Mouse (Mus musculus) midbrain, embryonic 12.5 days (tissue): ENCODE measurements around the gene Macc1. TPM values are rescaled to one million over a fixed set of nuclear protein-coding genes. Genes with fewer than 3 reads are reported as not detected.

ENCODE experiments used
- ATAC-seq: fragments of 200-750 bp; cut with Nextera tagmentation; 2 replicates; pipeline ENCODE4 v1.8.0; 2017; ENCODE audit warnings: low read depth, moderate TSS enrichment, moderate library complexity; ENCODE audit not compliant: low FRiP score
- H3K27ac ChIP-seq: fragments of 300-500 bp; sonication (generic); replicated peaks from 2 replicates; pipeline ENCODE4 v1.5.1; 2016; ENCODE audit warnings: mild to moderate bottlenecking
- H3K27me3 ChIP-seq: fragments of 300-500 bp; sonication (generic); 2 replicates; pipeline ENCODE4 v1.6.1; 2016; ENCODE audit warnings: mild to moderate bottlenecking
- H3K36me3 ChIP-seq: fragments of 300-500 bp; sonication (generic); 2 replicates; pipeline ENCODE4 v1.6.1; 2016
- H3K4me1 ChIP-seq: fragments of 300-500 bp; sonication (generic); 2 replicates; pipeline ENCODE4 v1.6.1; 2016
- H3K4me2 ChIP-seq: fragments of 300-500 bp; sonication (generic); replicated peaks from 2 replicates; pipeline ENCODE4 v1.6.1; 2016; ENCODE audit warnings: mild to moderate bottlenecking, moderate library complexity
- H3K4me3 ChIP-seq: fragments of 300-500 bp; sonication (generic); 2 replicates; pipeline ENCODE4 v1.5.1; 2016; ENCODE audit warnings: mild to moderate bottlenecking
- H3K9ac ChIP-seq: fragments of 300-500 bp; sonication (generic); replicated peaks from 2 replicates; pipeline ENCODE4 v1.6.1; 2016; ENCODE audit warnings: mild to moderate bottlenecking, moderate library complexity
- H3K9me3 ChIP-seq: fragments of 300-500 bp; sonication (generic); 2 replicates; pipeline ENCODE4 v1.6.1; 2016; ENCODE audit warnings: mild to moderate bottlenecking
- WGBS: fragments of 180-500 bp; shearing (Covaris S2); methylation state at CpG from one replicate; pipeline ENCODE4 v1.1.7; 2016; 5-methylcytosine and 5-hydroxymethylcytosine counted together
- polyA plus RNA-seq: library from polyadenylated mRNA; unstranded; fragments of >200 nt; fragmentation: Nextera tagmentation; extraction: Ambion mirVana; gene quantifications from 2 replicates; pipeline ENCODE4 v1.2.1, GENCODE M21; 2016

The Macc1 gene
- polyA plus RNA-seq, 1 experiment from 2014 or later: 0.18 TPM

DNA sequence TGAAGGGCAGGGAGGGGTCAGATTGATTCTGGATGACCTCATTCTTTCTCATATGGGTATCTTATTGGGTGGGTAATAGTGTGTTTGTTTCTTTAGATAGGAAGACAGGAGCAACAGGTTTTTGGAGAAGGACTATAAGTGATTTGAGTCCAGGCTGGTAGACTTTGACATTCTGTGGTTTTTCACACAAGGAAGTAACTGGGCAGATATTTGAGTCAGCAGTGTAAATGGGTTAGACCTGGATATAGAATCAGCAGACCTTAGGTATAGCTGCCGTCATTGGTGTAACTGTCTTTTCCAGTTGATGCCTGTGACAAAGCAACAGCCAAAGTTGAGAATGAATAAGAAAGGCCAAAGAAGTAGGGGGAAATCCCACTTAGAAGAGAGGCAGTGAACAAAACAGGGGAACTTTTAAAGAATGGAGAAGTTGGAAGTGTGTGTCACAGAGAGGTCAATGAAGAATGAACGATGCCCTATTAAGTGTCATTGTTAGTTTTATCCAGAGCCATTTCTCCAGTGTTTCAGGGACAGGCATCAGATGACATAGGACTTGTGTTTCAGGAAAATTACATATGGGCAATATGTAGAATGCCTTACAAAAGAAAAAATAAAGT lies 84.1 kb downstream of the Macc1 start:
- H3K27me3 ChIP-seq: no peaks in the 10 kb centered on the region
- no peaks in the 10 kb centered on the region for H3K36me3 ChIP-seq
- H3K27ac ChIP-seq: no peak overlapping the region
- no peak overlapping the region for H3K4me2 ChIP-seq
- H3K4me1 ChIP-seq: no peaks in the 10 kb centered on the region
- H3K4me3 ChIP-seq: no peak overlapping the region
- no peak overlapping the region for H3K9ac ChIP-seq
- ATAC-seq: no peak
- no peaks in the 10 kb centered on the region for H3K9me3 ChIP-seq
- 90% methylated on average over 2 of the region's 2 CpGs for WGBS

DNA sequence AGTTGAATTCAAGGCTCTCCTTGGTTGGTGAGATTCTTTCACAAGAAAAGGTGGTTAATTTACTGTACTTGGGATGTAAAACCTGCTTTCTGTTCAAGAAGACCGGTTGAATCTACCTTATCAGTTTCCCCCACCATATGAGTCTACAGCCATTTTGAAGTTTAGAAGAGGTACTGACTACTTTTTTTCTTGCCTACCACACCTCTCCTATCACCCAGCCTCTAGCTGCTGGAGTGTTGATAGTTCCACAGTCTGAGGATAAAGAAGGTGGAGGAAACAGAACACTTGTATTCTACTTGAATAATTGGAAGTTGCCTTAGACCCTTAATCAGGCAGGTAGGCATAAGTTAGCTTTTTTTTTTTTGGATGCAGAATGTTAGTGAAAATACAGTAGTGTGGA lies 88.2 kb downstream of the Macc1 start:
- Histone ChIP-seq H3K4me3 (no peak overlapping the region), H3K27ac (no peak overlapping the region), H3K36me3 (no peaks in the 10 kb centered on the region), H3K4me2 (no peak overlapping the region), H3K9ac (no peak overlapping the region), H3K27me3 (no peaks in the 10 kb centered on the region), H3K9me3 (no peaks in the 10 kb centered on the region), H3K4me1 (no peaks in the 10 kb centered on the region)
- ATAC-seq: no peak
- 82% methylated on average over 1 of the region's 1 CpGs for WGBS

DNA sequence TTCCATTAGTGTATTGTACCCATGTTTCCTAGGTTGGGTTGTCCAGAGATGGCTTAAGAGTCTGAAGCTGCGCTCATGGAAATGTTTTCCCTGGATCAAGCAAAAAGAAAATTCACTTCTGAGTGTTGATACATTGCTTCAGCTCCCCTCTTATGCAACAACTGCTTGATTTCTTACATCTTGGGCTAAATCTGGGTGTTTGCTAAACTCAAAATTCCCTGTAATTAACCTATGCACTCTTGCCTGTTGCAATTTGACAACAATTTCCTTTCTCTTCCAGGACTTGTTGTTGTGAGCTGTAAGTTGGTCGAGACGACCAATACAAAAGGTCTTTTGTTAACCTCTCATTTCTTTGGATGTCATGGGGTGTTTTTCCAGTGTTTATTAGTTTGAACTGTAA lies 88.7 kb downstream of the Macc1 start:
- no peak overlapping the region for H3K4me3 ChIP-seq
- no peak overlapping the region for H3K4me2 ChIP-seq
- H3K9ac ChIP-seq: no peak overlapping the region
- no peak for ATAC-seq
- H3K9me3 ChIP-seq: no peaks in the 10 kb centered on the region
- no peaks in the 10 kb centered on the region for H3K4me1 ChIP-seq
- H3K27ac ChIP-seq: no peak overlapping the region
- H3K36me3 ChIP-seq: no peaks in the 10 kb centered on the region
- H3K27me3 ChIP-seq: no peaks in the 10 kb centered on the region
- 54% methylated on average over 3 of the region's 3 CpGs for WGBS

DNA sequence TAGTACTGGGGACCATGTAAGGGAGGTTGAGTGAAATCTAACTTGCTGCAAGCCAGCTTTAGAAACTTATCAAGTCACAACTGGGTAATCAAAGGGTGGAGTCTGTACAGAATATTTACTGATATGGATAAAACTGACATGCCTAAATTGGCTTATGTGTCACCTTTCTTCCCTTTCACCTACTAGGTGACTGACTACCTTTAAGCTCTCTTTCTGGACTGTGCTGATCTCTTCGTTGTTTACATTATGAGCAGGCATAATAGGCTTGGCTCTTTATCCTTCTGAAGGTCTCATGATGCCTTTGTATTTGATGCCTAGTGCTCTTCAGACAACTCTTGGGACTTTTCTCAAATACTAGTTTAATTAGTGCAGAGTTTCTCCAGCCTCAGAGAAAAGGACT lies 90.7 kb downstream of the Macc1 start:
- Histone ChIP-seq H3K4me3 (no peak overlapping the region), H3K9me3 (no peaks in the 10 kb centered on the region), H3K27me3 (no peaks in the 10 kb centered on the region), H3K4me1 (no peaks in the 10 kb centered on the region), H3K27ac (no peak overlapping the region), H3K4me2 (no peak overlapping the region), H3K36me3 (no peaks in the 10 kb centered on the region), H3K9ac (no peak overlapping the region)
- no peak for ATAC-seq
- 79% methylated on average over 1 of the region's 1 CpGs for WGBS

DNA sequence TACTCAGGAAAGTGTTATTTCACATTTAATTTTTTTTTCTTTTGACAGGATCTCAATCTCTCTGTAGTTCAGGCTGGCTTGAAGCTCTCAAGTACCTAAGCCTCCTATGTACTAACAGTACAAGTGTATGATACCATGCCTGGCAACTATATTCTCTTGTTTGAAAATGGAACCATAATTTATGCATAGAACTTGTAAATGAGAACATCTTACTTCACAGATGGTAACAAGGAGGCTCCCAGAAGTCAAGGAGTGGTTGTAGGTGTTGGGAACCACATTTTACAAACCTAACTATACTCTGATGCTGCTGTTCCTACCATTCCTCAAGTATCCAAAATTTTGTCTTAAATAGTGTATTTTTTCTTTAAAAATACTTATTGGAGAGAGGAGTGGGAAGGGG lies 96.5 kb downstream of the Macc1 start:
- H3K9me3 ChIP-seq: no peaks in the 10 kb centered on the region
- H3K4me3 ChIP-seq: no peak overlapping the region
- no peak for ATAC-seq
- H3K27ac ChIP-seq: no peak overlapping the region
- H3K4me2 ChIP-seq: no peak overlapping the region
- H3K27me3 ChIP-seq: no peaks in the 10 kb centered on the region
- no peak overlapping the region for H3K9ac ChIP-seq
- H3K4me1 ChIP-seq: no peaks in the 10 kb centered on the region
- no peaks in the 10 kb centered on the region for H3K36me3 ChIP-seq

GRCm38 (mm10) chr12:119410956-119411355 lies 96.9 kb downstream of the Macc1 start:
- no peaks in the 10 kb centered on the region for H3K36me3 ChIP-seq
- 87% methylated on average over 2 of the region's 2 CpGs for WGBS
- no peak for ATAC-seq

GRCm38 (mm10) chr12:119411982-119412381 lies 97.9 kb downstream of the Macc1 start:
- no peak overlapping the region for H3K9ac ChIP-seq
- H3K9me3 ChIP-seq: no peaks in the 10 kb centered on the region
- 91% methylated on average over 2 of the region's 2 CpGs for WGBS
- H3K4me3 ChIP-seq: no peak overlapping the region
- no peak overlapping the region for H3K4me2 ChIP-seq
- H3K27me3 ChIP-seq: no peaks in the 10 kb centered on the region
- H3K4me1 ChIP-seq: no peaks in the 10 kb centered on the region
- no peak for ATAC-seq
- no peaks in the 10 kb centered on the region for H3K36me3 ChIP-seq
- no peak overlapping the region for H3K27ac ChIP-seq

More at GRCm38 (mm10) chr12:119410956-119411355, 96.9 kb downstream of the Macc1 start:
- Histone ChIP-seq H3K27me3 (no peaks in the 10 kb centered on the region), H3K27ac (no peak overlapping the region), H3K9me3 (no peaks in the 10 kb centered on the region), H3K4me2 (no peak overlapping the region), H3K9ac (no peak overlapping the region), H3K4me3 (no peak overlapping the region), H3K4me1 (no peaks in the 10 kb centered on the region)

- H3K4me2 ChIP-seq: no peak overlapping the region
- no peaks in the 10 kb centered on the region for H3K4me1 ChIP-seq
- H3K27ac ChIP-seq: no peak overlapping the region
- H3K9me3 ChIP-seq: no peaks in the 10 kb centered on the region
- H3K4me3 ChIP-seq: no peak overlapping the region
- H3K9ac ChIP-seq: no peak overlapping the region
- WGBS: 85% methylated on average over 2 of the region's 2 CpGs
- no peaks in the 10 kb centered on the region for H3K36me3 ChIP-seq
- H3K27me3 ChIP-seq: no peaks in the 10 kb centered on the region
- ATAC-seq: no peak
Observed at GRCm38 (mm10) chr12:119415900-119416299, 101.8 kb downstream of the Macc1 start.

- 90% methylated on average over 2 of the region's 2 CpGs for WGBS
Observed at GRCm38 (mm10) chr12:119425749-119426148, 111.7 kb downstream of the Macc1 start.

DNA sequence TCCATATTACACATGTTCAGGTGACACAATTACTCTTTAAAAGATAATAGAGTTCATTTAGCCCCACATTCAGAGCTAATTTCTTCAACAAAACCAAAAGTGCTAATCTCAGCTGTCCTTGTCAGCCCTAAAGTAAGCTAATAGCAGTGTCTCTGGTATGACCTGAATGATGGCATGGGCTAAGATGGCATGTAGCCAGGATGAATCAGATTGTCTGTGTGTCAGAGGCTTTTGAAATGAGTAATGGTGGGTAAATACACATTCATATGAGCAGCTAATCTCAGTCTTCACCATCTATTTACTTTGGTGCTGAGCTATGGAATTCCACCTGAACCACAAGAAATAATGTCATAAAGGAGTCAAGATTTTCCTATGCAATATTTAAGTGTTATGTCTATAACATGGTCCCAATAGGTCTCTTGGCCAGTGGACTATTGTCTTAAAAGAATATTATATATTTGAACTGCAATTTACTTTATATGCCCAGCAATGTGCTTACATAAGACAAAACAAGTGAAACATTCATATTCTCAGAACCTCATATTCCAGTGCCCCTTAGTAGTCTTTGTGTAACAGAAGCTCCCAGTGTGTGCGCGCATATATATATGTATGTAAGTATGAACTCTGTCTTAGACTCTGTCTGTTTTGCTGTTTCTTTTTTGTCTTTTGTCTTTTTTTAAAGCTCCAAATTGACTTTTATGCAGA lies 112.3 kb downstream of the Macc1 start:
- WGBS: 98% methylated on average over 2 of the region's 2 CpGs

More at GRCm38 (mm10) chr12:119425749-119426148, 111.7 kb downstream of the Macc1 start:
- no peak overlapping the region for H3K27ac ChIP-seq
- H3K27me3 ChIP-seq: no peaks in the 10 kb centered on the region
- H3K36me3 ChIP-seq: no peaks in the 10 kb centered on the region
- H3K4me3 ChIP-seq: no peak overlapping the region
- H3K9ac ChIP-seq: no peak overlapping the region
- no peak for ATAC-seq
- no peaks in the 10 kb centered on the region for H3K4me1 ChIP-seq
- no peaks in the 10 kb centered on the region for H3K9me3 ChIP-seq
- H3K4me2 ChIP-seq: no peak overlapping the region

DNA sequence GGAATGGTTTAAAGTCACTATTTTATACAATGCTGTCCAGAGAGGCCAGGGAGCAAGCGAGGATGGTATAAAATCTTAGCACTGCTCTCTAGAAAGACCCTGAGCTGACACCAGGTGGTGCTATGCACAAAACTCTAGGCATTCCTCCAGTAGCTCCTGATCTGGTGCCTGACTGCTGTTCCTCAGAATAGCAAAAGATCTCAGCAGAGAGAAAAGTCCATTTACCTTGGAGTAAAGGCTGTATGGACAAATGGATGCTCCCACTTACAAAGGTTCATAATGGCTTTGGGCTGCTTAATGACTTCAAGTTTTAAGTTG lies 112.8 kb downstream of the Macc1 start:
- ATAC-seq: peak; percentile 89
- Histone ChIP-seq H3K9me3 (no peaks in the 10 kb centered on the region), H3K27me3 (no peaks in the 10 kb centered on the region), H3K4me2 (no peak overlapping the region), H3K27ac (no peak overlapping the region), H3K4me1 (no peaks in the 10 kb centered on the region), H3K9ac (no peak overlapping the region), H3K36me3 (no peaks in the 10 kb centered on the region), H3K4me3 (no peak overlapping the region)
- 79% methylated on average over 1 of the region's 1 CpGs for WGBS

More for the DNA sequence above, 112.3 kb downstream of the Macc1 start:
- ATAC-seq: peak; percentile 65
- Histone ChIP-seq H3K4me3 (no peak overlapping the region), H3K9me3 (no peaks in the 10 kb centered on the region), H3K4me1 (no peaks in the 10 kb centered on the region), H3K27ac (no peak overlapping the region), H3K36me3 (no peaks in the 10 kb centered on the region), H3K27me3 (no peaks in the 10 kb centered on the region), H3K4me2 (no peak overlapping the region), H3K9ac (no peak overlapping the region)

DNA sequence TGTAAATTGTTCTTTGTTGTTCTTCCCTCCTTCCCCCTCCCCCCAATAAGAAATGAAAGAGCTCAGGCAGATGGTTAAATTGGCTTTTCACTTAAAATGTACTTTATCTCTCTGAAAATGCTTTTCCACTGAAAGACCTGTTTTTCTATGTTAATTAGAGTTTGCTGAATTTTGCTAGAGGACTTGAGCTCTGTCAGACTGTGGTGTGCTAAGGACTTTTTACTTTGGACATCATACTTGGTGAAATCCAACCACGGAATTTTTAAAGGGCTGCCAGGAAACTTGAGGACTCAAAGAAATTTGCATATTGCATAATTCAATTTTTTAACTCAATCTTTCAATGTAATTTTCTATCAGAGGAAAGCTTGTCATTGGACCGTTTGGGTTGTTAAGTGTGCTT lies 126.7 kb downstream of the Macc1 start:
- Histone ChIP-seq H3K4me3 (no peak overlapping the region), H3K4me1 (no peaks in the 10 kb centered on the region), H3K27me3 (no peaks in the 10 kb centered on the region), H3K4me2 (no peak overlapping the region), H3K9ac (no peak overlapping the region), H3K9me3 (no peaks in the 10 kb centered on the region), H3K36me3 (no peaks in the 10 kb centered on the region), H3K27ac (no peak overlapping the region)
- ATAC-seq: no peak
- WGBS: 81% methylated on average over 2 of the region's 2 CpGs

DNA sequence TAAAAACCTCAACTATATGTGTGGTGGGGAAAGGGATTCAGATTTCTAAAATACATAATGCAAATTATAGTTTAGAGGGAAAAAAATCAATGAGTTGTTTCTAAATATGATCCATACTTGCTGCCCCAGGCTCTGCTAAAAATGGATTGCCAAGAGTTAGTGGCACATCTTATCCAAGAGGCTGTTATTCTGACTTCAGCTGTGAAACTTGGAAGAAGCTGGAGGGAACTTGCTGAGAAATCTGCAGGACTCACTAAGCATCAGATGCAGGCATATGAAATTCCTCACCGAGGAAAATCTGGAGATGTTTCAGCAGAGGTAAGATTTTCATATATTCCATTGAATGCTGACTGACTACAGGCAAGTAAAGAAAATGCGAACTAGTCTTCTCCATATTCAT lies 136.0 kb downstream of the Macc1 start:
- Histone ChIP-seq H3K9ac (no peak overlapping the region), H3K4me3 (no peak overlapping the region), H3K27ac (no peak overlapping the region), H3K9me3 (no peaks in the 10 kb centered on the region), H3K4me1 (no peaks in the 10 kb centered on the region), H3K36me3 (no peaks in the 10 kb centered on the region), H3K4me2 (no peak overlapping the region), H3K27me3 (no peaks in the 10 kb centered on the region)
- ATAC-seq: no peak
- WGBS: 94% methylated on average over 2 of the region's 2 CpGs
